18 mouse cellular contexts compared by ENCODE assay signal in genomic region chr13:98078251-98078650, GRCm38 (mm10).
DNase-seq lines count a peak whose midpoint lies in the region; ATAC-seq and TF ChIP-seq lines count a peak whose summit lies in the region.
"Had no signal": no experiment of that assay in that cellular context is flagged by ENCODE, and none has a peak within 500 bp of the region (broad histone marks: within the 10 kb centered on the region; RNA-seq: fewer than 3 reads in every experiment).

No protein-coding gene starts in this region.

- no peak for ATAC-seq in heart, embryonic 12.5 days (ENCODE audit: insufficient number of reproducible peaks, low FRiP score)
- no peak for ATAC-seq in kidney, embryonic 15.5 days (replicated peaks; ENCODE audit: low FRiP score)
- ATAC-seq in stomach, postnatal 0 days (ENCODE audit: low FRiP score, low TSS enrichment) = no peak

- 0 out of 2 replicates have a peak, but pooled peaks cover 6% of the 10 kb centered on the region for H3K9me3 ChIP-seq in heart, embryonic 12.5 days (replicated peaks)
- no peaks in the 10 kb centered on the region; the same call in 1 of the 2 replicates for H3K9me3 ChIP-seq in kidney, embryonic 15.5 days (replicated peaks)
- H3K9me3 ChIP-seq in limb, embryonic 10.5 days (replicated peaks) = no peaks in the 10 kb centered on the region
- H3K9me3 ChIP-seq in stomach, postnatal 0 days (ENCODE audit: control insufficient read depth, low read length) = no peaks in the 10 kb centered on the region
- H3K9me3 ChIP-seq: hindbrain, embryonic 15.5 days; liver, embryonic 13.5 days; lung, embryonic 15.5 days; neural tube, embryonic 15.5 days had no signal

- H3K27ac ChIP-seq in heart, adult 2 months = peak overlapping the region; percentile 62
- no peak overlapping the region for H3K27ac ChIP-seq in heart, embryonic 12.5 days (ENCODE audit: poor library complexity, severe bottlenecking)
- H3K27ac ChIP-seq in kidney, embryonic 15.5 days = peak overlapping the region; percentile 71; the same call in 1 of the 2 replicates
- 0 out of 2 replicates have a peak overlapping the region, but pooled peaks have one; percentile 31 for H3K27ac ChIP-seq in limb, embryonic 10.5 days
- H3K27ac ChIP-seq in stomach, postnatal 0 days (replicated peaks) = no peak overlapping the region
- H3K27ac ChIP-seq: hindbrain, embryonic 15.5 days; left cerebral cortex, adult 2 months; liver, embryonic 13.5 days; lung, embryonic 15.5 days; neural tube, embryonic 15.5 days had no signal

- H3K36me3 ChIP-seq in heart, adult 2 months (ENCODE audit: control insufficient read depth, insufficient read depth, low read length) = no peaks in the 10 kb centered on the region
- H3K36me3 ChIP-seq in heart, embryonic 12.5 days = peaks cover 6% of the 10 kb centered on the region; the same call in 1 of the 2 replicates
- H3K36me3 ChIP-seq in kidney, embryonic 15.5 days = no peaks in the 10 kb centered on the region
- H3K36me3 ChIP-seq in limb, embryonic 10.5 days = no peaks in the 10 kb centered on the region
- peaks cover 2% of the 10 kb centered on the region; the same call in 1 of the 2 replicates for H3K36me3 ChIP-seq in stomach, postnatal 0 days (ENCODE audit: control insufficient read depth, insufficient read depth, low read length)
- H3K36me3 ChIP-seq: hindbrain, embryonic 15.5 days; liver, embryonic 13.5 days; lung, embryonic 15.5 days; neural tube, embryonic 15.5 days had no signal

- 48% methylated on average over 5 of the region's 5 CpGs for WGBS in heart, adult 2 months
- 76% methylated on average over 5 of the region's 5 CpGs for WGBS in heart, embryonic 12.5 days
- WGBS in kidney, embryonic 15.5 days = 78% methylated on average over 5 of the region's 5 CpGs
- WGBS in limb, embryonic 10.5 days = 87% methylated on average over 5 of the region's 5 CpGs
- 57% methylated on average over 5 of the region's 5 CpGs for WGBS in stomach, postnatal 0 days

- H3K27me3 ChIP-seq in heart, adult 2 months (ENCODE audit: control insufficient read depth, insufficient read depth, low read length) = no peaks in the 10 kb centered on the region
- H3K27me3 ChIP-seq in heart, embryonic 12.5 days (replicated peaks) = no peaks in the 10 kb centered on the region
- H3K27me3 ChIP-seq in kidney, embryonic 15.5 days = no peaks in the 10 kb centered on the region
- no peaks in the 10 kb centered on the region for H3K27me3 ChIP-seq in limb, embryonic 10.5 days (ENCODE audit: low read depth, poor library complexity, severe bottlenecking)
- H3K27me3 ChIP-seq in stomach, postnatal 0 days (ENCODE audit: control insufficient read depth, insufficient read depth, low read length) = no peaks in the 10 kb centered on the region
- H3K27me3 ChIP-seq: hindbrain, embryonic 15.5 days; liver, embryonic 13.5 days; lung, embryonic 15.5 days; neural tube, embryonic 15.5 days had no signal

- no peak for TF ChIP-seq EP300 in heart, adult 2 months (IDR thresholded peaks at IDR 0.05; ENCODE audit: insufficient read depth, low read depth, low read length)
- no peak for TF ChIP-seq EP300 in stomach, postnatal 0 days (optimal IDR thresholded peaks at IDR 0.05)

- intact Hi-C loops in heart, adult 2 months (cut with DNase I) = no loop called here

- no peaks in the 10 kb centered on the region for H3K79me2 ChIP-seq in heart, adult 2 months (replicated peaks; ENCODE audit: control insufficient read depth, insufficient read depth, low read length)

- no peak overlapping the region for H3K9ac ChIP-seq in heart, adult 2 months (ENCODE audit: low read depth, low read length)
- no peak overlapping the region for H3K9ac ChIP-seq in heart, embryonic 12.5 days
- no peak overlapping the region for H3K9ac ChIP-seq in kidney, embryonic 15.5 days
- no peak overlapping the region for H3K9ac ChIP-seq in stomach, postnatal 0 days (ENCODE audit: low read length)
- H3K9ac ChIP-seq: hindbrain, embryonic 15.5 days; liver, embryonic 13.5 days; lung, embryonic 15.5 days; neural tube, embryonic 15.5 days had no signal

- peak in 1 of 2 experiments; percentile 15 for DNase-seq in heart, adult 2 months
- DNase-seq in kidney, postnatal 14 days = no peak
- DNase-seq in limb, embryonic 10.5 days (ENCODE audit: low spot score) = no peak
- peak; percentile 37 for DNase-seq in stomach, postnatal 0 days (ENCODE audit: low spot score)
- no peak for DNase-seq in adrenal gland, adult (ENCODE audit: inconsistent age in 2 of 2, low spot score in 1 of 2)
- DNase-seq: cerebellum, adult 9-11 months; kidney, adult 11 months; liver, embryonic 13.5 days; midbrain, embryonic 14.5 days; right cerebral cortex, postnatal 25 days; thymus, adult 18-20 months had no signal

- TF ChIP-seq POLR2A in heart, adult 2 months (IDR thresholded peaks at IDR 0.05; ENCODE audit: insufficient read depth, low read depth, low read length) = no peak

- H3K4me3 ChIP-seq in heart, adult 2 months = no peak overlapping the region
- H3K4me3 ChIP-seq in heart, embryonic 12.5 days = no peak overlapping the region
- H3K4me3 ChIP-seq in kidney, embryonic 15.5 days (replicated peaks) = no peak overlapping the region
- H3K4me3 ChIP-seq in limb, embryonic 10.5 days = no peak overlapping the region
- H3K4me3 ChIP-seq in stomach, postnatal 0 days (ENCODE audit: low read depth, low read length) = no peak overlapping the region
- H3K4me3 ChIP-seq: hindbrain, embryonic 15.5 days; left cerebral cortex, adult 2 months; liver, embryonic 13.5 days; lung, embryonic 15.5 days; myocyte; neural tube, embryonic 15.5 days had no signal

- H3K4me2 ChIP-seq in heart, embryonic 12.5 days = no peak overlapping the region
- no peak overlapping the region for H3K4me2 ChIP-seq in kidney, embryonic 15.5 days
- no peak overlapping the region for H3K4me2 ChIP-seq in stomach, postnatal 0 days (replicated peaks; ENCODE audit: low read depth)
- H3K4me2 ChIP-seq: hindbrain, embryonic 15.5 days; liver, embryonic 13.5 days; lung, embryonic 15.5 days; neural tube, embryonic 15.5 days had no signal

- H3K4me1 ChIP-seq in heart, adult 2 months (ENCODE audit: control insufficient read depth, insufficient read depth, low read length) = peaks cover 10% of the 10 kb centered on the region
- peaks cover 6% of the 10 kb centered on the region; the same call in 1 of the 2 replicates for H3K4me1 ChIP-seq in heart, embryonic 12.5 days (replicated peaks)
- H3K4me1 ChIP-seq in kidney, embryonic 15.5 days = peaks cover 13% of the 10 kb centered on the region
- H3K4me1 ChIP-seq in limb, embryonic 10.5 days = no peaks in the 10 kb centered on the region
- H3K4me1 ChIP-seq in stomach, postnatal 0 days (replicated peaks; ENCODE audit: control insufficient read depth, insufficient read depth) = no peaks in the 10 kb centered on the region
- H3K4me1 ChIP-seq: hindbrain, embryonic 15.5 days; liver, embryonic 13.5 days; neural tube, embryonic 15.5 days had no signal

- no peak for TF ChIP-seq CTCF in heart, adult 2 months (IDR thresholded peaks at IDR 0.05)
- no peak for TF ChIP-seq CTCF in stomach, postnatal 0 days (IDR thresholded peaks at IDR 0.05; ENCODE audit: low read depth)

Comparison
In these comparisons a context has a peak if more than half of its experiments do, and no peak if none do; other contexts are left out.
1. H3K27ac ChIP-seq: peak in heart, adult 2 months (single experiment), kidney, embryonic 15.5 days (single experiment) and limb, embryonic 10.5 days (single experiment); none in heart, embryonic 12.5 days (single experiment) and stomach, postnatal 0 days (single experiment).